Mouse (Mus musculus) myocyte (in vitro differentiated cells): ENCODE measurements around the gene Gm21190.
"Not testable (repeated sequence)": the region's sequence is repeated elsewhere in the genome, so short reads cannot be mapped to it uniquely, and the experiment has no call there.

Experiments used
- CEBPB ChIP-seq: IDR thresholded peaks from 2 replicates; pipeline ENCODE4 v1.6.1; 2011; ENCODE audit warnings: mild to moderate bottlenecking, moderate library complexity; ENCODE audit not compliant: poor library complexity, insufficient read depth, severe bottlenecking
- E2F4 ChIP-seq: IDR thresholded peaks from one replicate; pipeline ENCODE4 v1.6.1; 2011; ENCODE audit warnings: mild to moderate bottlenecking, control low read depth, moderate library complexity; ENCODE audit not compliant: insufficient read depth
- MAX ChIP-seq: IDR thresholded peaks from one replicate; pipeline ENCODE4 v1.6.1; 2011; ENCODE audit warnings: low read depth, mild to moderate bottlenecking, control low read depth
- MYOD1 ChIP-seq, 3 experiments: IDR thresholded peaks; one replicate each; pipeline ENCODE4 v1.6.1; 2011; ENCODE audit warnings: control low read depth in 2 of 3, low read depth in 2 of 3, mild to moderate bottlenecking in 2 of 3, moderate library complexity in 1 of 3; ENCODE audit not compliant: insufficient read length in 2 of 3, control insufficient read depth in 1 of 3
- MYOG ChIP-seq, 3 experiments: IDR thresholded peaks; one replicate each; pipeline ENCODE4 v1.6.1; 2011; ENCODE audit warnings: control low read depth in 2 of 3, low read depth in 2 of 3, mild to moderate bottlenecking in 2 of 3; ENCODE audit not compliant: insufficient read length in 2 of 3, control insufficient read depth in 1 of 3, insufficient read depth in 1 of 3
- POLR2A ChIP-seq: IDR thresholded peaks from one replicate; pipeline ENCODE4 v1.6.1; 2011; ENCODE audit warnings: low read depth, mild to moderate bottlenecking, control low read depth, moderate library complexity; ENCODE audit not compliant: insufficient read length
- POLR2AphosphoS2 ChIP-seq: IDR thresholded peaks from one replicate; pipeline ENCODE4 v1.6.1; 2011; ENCODE audit warnings: low read depth, control low read depth; ENCODE audit not compliant: insufficient read length
- SRF ChIP-seq: IDR thresholded peaks from one replicate; pipeline ENCODE4 v1.6.1; 2011; ENCODE audit warnings: low read depth; ENCODE audit not compliant: control insufficient read depth, insufficient read length
- TCF12 ChIP-seq: IDR thresholded peaks from one replicate; pipeline ENCODE4 v1.6.1; 2011; ENCODE audit warnings: mild to moderate bottlenecking, control low read depth; ENCODE audit not compliant: poor library complexity, insufficient read depth, severe bottlenecking
- TCF3 ChIP-seq: IDR thresholded peaks from one replicate; pipeline ENCODE4 v1.6.1; 2011; ENCODE audit warnings: low read depth, control low read depth; ENCODE audit not compliant: insufficient read length
- USF1 ChIP-seq: IDR thresholded peaks from one replicate; pipeline ENCODE4 v1.6.1; 2011; ENCODE audit warnings: low read depth, mild to moderate bottlenecking, control low read depth, moderate library complexity

DNA sequence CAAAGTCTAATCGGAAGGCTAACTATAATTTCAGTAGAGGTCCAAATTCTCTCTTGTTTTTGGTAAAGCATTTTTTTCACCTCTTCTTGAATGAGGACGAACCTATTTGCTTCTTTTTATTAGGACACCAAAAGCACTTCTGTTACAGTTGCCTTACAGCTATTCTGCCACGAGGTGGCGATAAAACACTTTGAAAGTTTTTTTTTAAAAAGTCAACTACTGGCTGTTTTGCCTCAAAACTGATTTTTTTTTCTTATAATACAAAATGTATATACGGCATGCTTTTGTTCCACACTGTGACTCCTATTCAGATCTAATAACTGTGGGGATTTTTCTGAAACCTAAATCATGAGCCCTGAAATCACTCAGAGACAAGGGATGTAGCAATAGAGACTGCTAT, 8.6 kb downstream of the Gm21190 start:
- not testable (repeated sequence) for TF ChIP-seq MAX; POLR2A; POLR2AphosphoS2; E2F4; USF1; TCF3; MYOD1 (IDR thresholded peaks at IDR 0.05; ENCODE audit: control insufficient read depth in 1 of 3, insufficient read length in 2 of 3, low read depth in 2 of 3); TCF12; CEBPB; SRF; MYOG (IDR thresholded peaks at IDR 0.05; ENCODE audit: control insufficient read depth in 1 of 3, insufficient read depth in 1 of 3, insufficient read length in 2 of 3, low read depth in 2 of 3)
